Mouse (Mus musculus) lung, adult 2 months (tissue): ENCODE measurements around the gene Nkx6-1. TPM values are rescaled to one million over a fixed set of nuclear protein-coding genes. Genes with fewer than 3 reads are reported as not detected.

Experiments
- DNase-seq: peaks from one replicate; pipeline ENCODE4 v3.0.0; 2022
- H3K4me1 ChIP-seq: fragments of 200-500 bp; 2 replicates; pipeline ENCODE4 v1.6.1; 2011; ENCODE audit warnings: low read length; ENCODE audit not compliant: control insufficient read depth, insufficient read depth
- H3K4me3 ChIP-seq: fragments of 200-500 bp; replicated peaks from 2 replicates; pipeline ENCODE3; 2011; ENCODE audit warnings: low read depth, mild to moderate bottlenecking, control low read depth, low read length; ENCODE audit errors: extremely low read depth
- CTCF ChIP-seq: fragments of 200-500 bp; IDR thresholded peaks from 2 replicates; pipeline ENCODE4 v1.5.1; 2011; ENCODE audit warnings: mild to moderate bottlenecking, low read length, control low read depth; ENCODE audit not compliant: insufficient read depth
- POLR2A ChIP-seq: fragments of 200-500 bp; IDR thresholded peaks from 2 replicates; pipeline ENCODE4 v1.6.1; 2011; ENCODE audit warnings: low read depth, mild to moderate bottlenecking, control low read depth, low read length, borderline replicate concordance; ENCODE audit errors: extremely low read depth
- WGBS: fragments of 180-500 bp; shearing (Covaris S2); methylation state at CpG from one replicate; pipeline ENCODE4 v1.1.7; 2018; 5-methylcytosine and 5-hydroxymethylcytosine counted together
- polyA plus RNA-seq: library from polyadenylated mRNA; depleted of rRNA; stranded (reverse); fragments of >200 nt; gene quantifications from 2 replicates; pipeline ENCODE4 v1.2.3, GENCODE M21; 2012

Nkx6-1 gene
- polyA plus RNA-seq, 1 experiment = 0.77 TPM

GRCm38 (mm10) chr5:101661561-101662211, 3.1 kb downstream of the Nkx6-1 start:
- DNase-seq = no peak

GRCm38 (mm10) chr5:101660666-101661065, 4.1 kb downstream of the Nkx6-1 start:
- TF ChIP-seq POLR2A (no peak), CTCF (no peak)
- DNase-seq = no peak
- Histone ChIP-seq H3K4me1 (peaks cover 3% of the 10 kb centered on the region; the same call in 1 of the 2 replicates), H3K4me3 (no peak overlapping the region)
- 27% methylated on average over 3 of the region's 3 CpGs for WGBS

More at GRCm38 (mm10) chr5:101661561-101662211, 3.1 kb downstream of the Nkx6-1 start:
- Histone ChIP-seq H3K4me1 (peaks cover 3% of the 10 kb centered on the region; the same call in 1 of the 2 replicates), H3K4me3 (no peak overlapping the region)
- TF ChIP-seq POLR2A = no peak
- no peak for TF ChIP-seq CTCF
- 10% methylated on average over 25 of the region's 25 CpGs for WGBS

GRCm38 (mm10) chr5:101659411-101659971, 5.3 kb downstream of the Nkx6-1 start:
- Histone ChIP-seq H3K4me3 (no peak overlapping the region), H3K4me1 (no peaks in the 10 kb centered on the region; the same call in 1 of the 2 replicates)
- DNase-seq = no peak
- 4% methylated on average over 39 of the region's 39 CpGs for WGBS
- TF ChIP-seq POLR2A (no peak), CTCF (no peak)

- WGBS = 6% methylated on average over 23 of the region's 23 CpGs
- no peaks in the 10 kb centered on the region; the same call in 1 of the 2 replicates for H3K4me1 ChIP-seq
- no peak for DNase-seq
- TF ChIP-seq CTCF (no peak), POLR2A (no peak)
- no peak overlapping the region for H3K4me3 ChIP-seq
Measured at GRCm38 (mm10) chr5:101658984-101659290, 5.9 kb downstream of the Nkx6-1 start.

GRCm38 (mm10) chr5:101658188-101658983, 6.4 kb downstream of the Nkx6-1 start:
- no peak for DNase-seq
- H3K4me3 ChIP-seq = no peak overlapping the region
- WGBS = 10% methylated on average over 21 of the region's 21 CpGs
- TF ChIP-seq POLR2A (no peak), CTCF (no peak)
- H3K4me1 ChIP-seq = no peaks in the 10 kb centered on the region; the same call in 1 of the 2 replicates

GRCm38 (mm10) chr5:101657698-101658097, 7.1 kb downstream of the Nkx6-1 start:
- H3K4me3 ChIP-seq = no peak overlapping the region
- no peak for DNase-seq
- TF ChIP-seq CTCF (no peak), POLR2A (no peak)
- 8% methylated on average over 10 of the region's 10 CpGs for WGBS
- no peaks in the 10 kb centered on the region for H3K4me1 ChIP-seq

- DNase-seq = no peak
- Histone ChIP-seq H3K4me1 (no peaks in the 10 kb centered on the region), H3K4me3 (no peak overlapping the region)
- no peak for TF ChIP-seq POLR2A
- TF ChIP-seq CTCF = no peak
- WGBS = 22% methylated on average over 3 of the region's 3 CpGs
Measured at GRCm38 (mm10) chr5:101656107-101656506, 8.7 kb downstream of the Nkx6-1 start.

- DNase-seq = no peak
- TF ChIP-seq CTCF = no peak
- no peak for TF ChIP-seq POLR2A
- Histone ChIP-seq H3K4me1 (no peaks in the 10 kb centered on the region), H3K4me3 (no peak overlapping the region)
- 50% methylated on average over 7 of the region's 7 CpGs for WGBS
Measured at GRCm38 (mm10) chr5:101655418-101655817, 9.4 kb downstream of the Nkx6-1 start.

- no peaks in the 10 kb centered on the region for H3K4me1 ChIP-seq
- H3K4me3 ChIP-seq = no peak overlapping the region
- 4% methylated on average over 53 of the region's 53 CpGs for WGBS
- no peak for DNase-seq
- TF ChIP-seq POLR2A (no peak), CTCF (no peak)
Measured at GRCm38 (mm10) chr5:101647726-101648686, 16.8 kb downstream of the Nkx6-1 start.
